Mouse (Mus musculus) urinary bladder, postnatal 10 days (tissue): ENCODE measurements at regions not wholly inside any gene's neighbourhood (a gene's known extent, or its start where the extent isn't known, plus 50 kb on each side); places are given as distances from the start of the nearest gene placed in this dataset.

Source experiments
- DNase-seq: peaks from one replicate; pipeline ENCODE4 v3.0.0; 2022; ENCODE audit warnings: low spot score

DNA sequence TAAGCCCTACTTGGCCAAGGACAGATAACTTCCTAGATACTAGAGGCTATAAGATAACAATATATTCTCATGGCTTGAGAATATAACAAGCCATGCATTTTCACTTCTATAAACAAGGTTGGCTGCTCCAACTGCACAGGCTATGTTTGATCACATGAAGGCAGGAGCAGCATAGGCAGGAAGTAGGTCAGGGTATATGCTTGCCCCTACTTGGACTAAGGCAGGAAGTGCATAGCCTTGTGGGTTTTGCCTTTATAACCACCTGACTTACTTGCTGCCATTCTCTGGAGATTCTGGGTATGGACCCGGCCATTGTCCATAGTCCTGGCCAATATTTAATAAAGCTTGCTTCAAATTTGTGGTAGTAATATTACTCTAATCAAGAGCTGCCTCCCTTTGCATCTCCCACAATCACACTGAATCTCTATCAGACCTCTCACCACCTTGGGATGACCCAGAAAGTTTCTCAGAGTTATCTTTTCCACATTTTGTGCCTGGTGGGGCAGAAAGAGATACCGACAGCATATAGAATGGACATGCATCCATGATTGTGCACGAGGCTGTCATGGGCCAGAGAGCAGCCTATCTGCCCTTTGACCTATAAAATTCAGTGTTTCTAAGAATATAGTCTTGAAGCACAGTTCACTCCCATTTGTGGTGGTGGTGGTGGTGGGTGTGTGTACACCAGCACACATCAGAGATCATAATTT, 193.7 kb upstream of the Klf3 start:
- no peak for DNase-seq

- no peak for DNase-seq
Measured at GRCm38 (mm10) chr5:64610146-64610545, 193.0 kb upstream of the Klf3 start.

DNA sequence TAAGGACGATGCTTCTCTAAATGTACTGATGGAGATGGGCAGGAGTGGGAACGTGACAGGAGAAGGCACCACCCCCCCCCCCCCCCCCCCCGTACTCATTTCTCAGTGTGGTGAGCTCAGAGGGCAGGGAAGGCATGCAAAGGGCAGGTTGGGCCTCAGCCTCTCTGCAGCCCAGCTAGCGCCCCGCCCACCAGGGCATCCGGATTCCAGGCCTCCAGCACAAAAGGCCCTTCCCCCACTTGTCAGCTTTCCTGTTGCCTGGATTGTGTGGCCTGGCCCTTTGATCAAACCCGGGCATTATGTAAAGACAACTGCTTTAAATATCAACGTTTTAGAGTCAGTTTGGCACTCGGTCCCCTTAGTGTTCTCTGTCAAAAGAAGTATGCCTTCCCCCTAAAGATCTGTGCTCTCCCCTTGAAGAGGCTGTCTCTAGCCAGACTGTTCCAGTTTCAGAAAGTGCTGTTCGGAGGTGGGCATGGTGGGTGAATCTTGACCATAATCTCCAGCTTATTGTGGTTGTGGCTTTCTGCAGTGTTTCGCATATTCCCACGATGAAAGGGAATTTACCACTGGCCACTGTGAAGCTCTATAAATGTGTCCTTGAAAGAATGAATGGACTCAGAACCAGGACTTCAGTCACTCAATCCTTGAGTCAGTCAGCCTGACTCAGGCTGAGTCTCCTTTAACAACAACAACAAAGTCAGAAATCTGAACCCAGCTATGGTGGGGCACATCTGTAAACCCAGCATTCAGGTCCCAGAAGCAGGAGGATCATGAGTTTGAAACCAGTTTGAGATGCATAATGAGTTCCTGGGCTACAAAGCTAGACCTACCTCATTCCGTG, 192.4 kb upstream of the Klf3 start:
- DNase-seq, result no peak

- DNase-seq, result no peak
Measured at GRCm38 (mm10) chr5:64612017-64612416, 191.2 kb upstream of the Klf3 start.

GRCm38 (mm10) chr5:64613696-64614095, 189.5 kb upstream of the Klf3 start:
- no peak for DNase-seq

DNA sequence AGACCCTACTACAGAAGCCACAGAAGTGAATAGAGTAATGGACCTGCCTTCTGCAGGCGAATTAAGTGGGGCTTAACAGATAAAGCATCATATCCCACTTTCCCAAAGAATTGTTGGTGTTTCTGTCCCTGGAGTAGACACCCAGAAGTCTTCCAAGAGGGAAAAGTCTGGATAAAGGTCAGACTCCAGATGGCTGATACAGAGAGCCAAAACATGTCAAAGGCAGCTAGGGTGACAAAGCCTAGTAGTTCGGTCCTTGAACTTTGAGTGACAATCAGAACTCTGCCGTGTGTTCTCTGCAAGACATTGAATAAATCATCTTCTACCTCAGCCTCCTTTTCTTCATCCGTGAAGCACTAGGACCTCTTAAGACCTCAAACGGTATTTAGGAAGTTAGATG, 185.1 kb upstream of the Klf3 start:
- no peak for DNase-seq

DNA sequence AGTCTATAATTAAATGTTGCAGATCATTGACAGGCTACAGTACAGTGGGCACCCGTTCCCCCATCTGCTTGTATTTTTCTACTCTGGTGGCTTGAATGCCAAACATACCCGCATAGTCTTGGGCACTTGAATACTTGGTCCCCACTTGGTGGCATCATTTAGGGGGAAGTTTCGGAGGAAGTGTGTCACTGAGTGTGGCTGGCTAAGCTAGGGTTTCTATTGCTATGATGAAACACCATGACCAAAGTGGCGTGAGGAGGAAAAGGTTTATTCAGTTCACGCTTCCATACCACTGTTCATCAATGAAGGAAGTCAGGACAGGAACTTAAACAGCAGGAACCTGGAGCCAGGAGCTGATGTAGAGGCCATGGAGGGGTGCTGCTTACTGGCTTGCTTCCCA, 183.4 kb upstream of the Klf3 start:
- no peak for DNase-seq

DNA sequence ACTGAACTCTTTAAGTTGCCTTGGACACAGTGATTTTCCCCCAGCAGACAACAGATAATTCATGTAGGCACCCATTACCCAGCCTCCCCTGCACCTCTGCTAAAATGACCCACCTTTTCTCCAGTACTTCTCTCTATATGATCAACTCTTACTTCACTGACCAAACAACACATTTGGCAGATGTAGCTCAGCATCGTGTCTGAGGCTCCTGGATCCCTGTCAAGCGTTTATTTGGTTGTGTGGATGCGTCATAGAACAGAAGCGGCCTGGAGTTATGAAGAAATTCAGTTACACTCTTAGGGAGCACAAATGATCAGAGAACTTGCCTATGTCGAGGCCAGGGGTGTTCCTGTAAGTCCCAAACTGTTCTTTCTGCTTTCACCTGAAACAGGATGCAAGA, 182.5 kb upstream of the Klf3 start:
- DNase-seq, result no peak

GRCm38 (mm10) chr5:64621386-64621785, 181.8 kb upstream of the Klf3 start:
- no peak for DNase-seq

DNA sequence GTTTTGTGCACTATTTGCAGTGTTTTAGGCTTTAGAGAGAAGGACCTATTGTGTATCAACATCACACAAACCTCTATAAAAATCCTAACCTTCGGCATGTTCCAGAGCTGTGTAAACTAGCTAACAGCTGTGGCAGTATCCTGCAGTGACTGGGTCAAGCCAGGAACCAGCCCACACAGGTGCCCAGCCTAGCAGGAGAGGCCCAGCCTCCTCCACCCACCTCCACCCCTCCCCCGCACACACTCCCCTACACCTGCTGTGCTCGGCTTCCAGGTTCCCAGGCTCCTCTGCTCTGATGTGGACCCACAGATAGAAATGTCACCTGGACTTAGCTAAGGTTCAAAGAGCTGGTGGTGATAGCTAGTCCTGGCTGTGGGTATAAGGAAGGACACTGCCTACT, 179.5 kb upstream of the Klf3 start:
- no peak for DNase-seq

GRCm38 (mm10) chr5:64624205-64624604, 179.0 kb upstream of the Klf3 start:
- no peak for DNase-seq

DNA sequence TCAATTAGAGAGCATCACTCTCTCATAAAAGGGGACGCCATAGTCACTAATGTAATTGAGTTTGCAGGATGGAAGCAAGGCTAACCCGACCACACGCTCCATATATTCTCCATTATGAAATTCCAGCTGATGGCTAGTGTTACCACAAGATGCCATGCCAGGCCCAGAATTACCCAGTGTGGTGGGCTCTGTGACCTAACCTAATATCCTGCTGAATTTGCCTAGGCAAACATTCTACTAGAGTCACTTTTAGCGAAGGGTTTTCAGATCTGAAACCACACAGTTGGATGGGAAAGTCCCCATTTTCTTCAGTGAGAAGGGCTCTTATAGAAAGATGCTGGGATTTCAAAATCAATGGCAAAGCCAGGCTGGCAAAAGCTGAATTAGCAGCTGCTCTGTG, 177.8 kb upstream of the Klf3 start:
- DNase-seq, result no peak

GRCm38 (mm10) chr5:64625841-64626298, 177.3 kb upstream of the Klf3 start:
- no peak for DNase-seq

DNA sequence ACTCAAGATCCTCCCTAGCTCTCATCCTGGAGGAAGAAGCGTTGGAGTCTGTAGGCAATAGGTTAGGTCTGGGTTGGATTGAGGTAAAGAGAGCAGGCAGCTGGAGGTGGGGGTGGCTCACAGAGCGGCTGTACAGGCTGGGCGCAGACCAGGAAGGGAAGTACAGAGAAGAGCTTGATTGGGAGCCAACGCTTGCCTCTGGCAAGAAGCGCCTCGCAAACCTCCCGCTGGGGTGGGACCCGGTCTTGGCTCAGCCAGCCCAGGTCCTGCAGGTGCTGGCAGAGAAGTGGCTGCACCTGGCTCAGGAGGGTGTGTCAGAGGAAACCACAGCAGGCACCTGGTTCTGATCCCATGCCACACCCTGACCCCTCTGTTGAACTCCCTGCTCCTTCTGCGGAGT, 176.8 kb upstream of the Klf3 start:
- DNase-seq, result peak; percentile 18

DNA sequence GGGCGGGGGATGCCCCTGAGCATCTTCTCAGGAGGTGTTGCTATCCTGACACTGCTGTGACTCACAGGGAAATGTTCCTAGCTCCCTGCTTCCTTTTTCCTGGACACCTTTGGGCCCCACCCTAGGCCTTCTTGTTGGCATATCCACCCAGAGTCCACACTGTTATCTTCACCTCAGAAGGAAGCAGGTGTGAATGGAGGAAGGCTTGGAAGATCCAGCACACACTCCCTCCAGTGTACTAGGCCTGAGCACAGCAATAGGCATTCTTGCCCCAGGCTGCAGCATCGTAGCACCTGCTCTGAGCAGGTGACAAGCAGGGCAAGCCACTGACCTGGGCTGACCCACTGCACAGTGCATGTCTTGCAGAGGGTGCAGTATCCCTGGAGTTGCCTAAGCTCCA, 172.6 kb upstream of the Klf3 start:
- DNase-seq, result no peak

DNA sequence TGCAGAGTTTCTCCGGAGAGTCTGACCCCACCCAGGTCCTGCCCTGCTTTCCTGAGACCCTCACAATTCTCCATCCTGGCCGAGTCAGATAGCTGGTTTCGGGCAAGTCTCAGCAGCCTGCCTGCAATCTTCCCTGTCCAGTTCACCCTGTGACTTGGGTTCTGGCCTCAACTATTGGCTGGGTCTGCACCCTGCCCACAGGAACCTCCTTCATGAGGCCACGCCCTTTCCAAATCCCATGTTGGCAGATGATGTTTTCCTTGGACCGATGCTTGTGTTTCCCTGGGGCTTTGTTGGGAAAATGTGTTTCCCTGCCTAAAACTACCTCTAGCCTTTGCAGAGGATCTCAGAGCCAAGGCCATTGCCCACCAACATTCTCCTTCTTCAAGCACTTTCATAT, 171.0 kb upstream of the Klf3 start:
- no peak for DNase-seq

DNA sequence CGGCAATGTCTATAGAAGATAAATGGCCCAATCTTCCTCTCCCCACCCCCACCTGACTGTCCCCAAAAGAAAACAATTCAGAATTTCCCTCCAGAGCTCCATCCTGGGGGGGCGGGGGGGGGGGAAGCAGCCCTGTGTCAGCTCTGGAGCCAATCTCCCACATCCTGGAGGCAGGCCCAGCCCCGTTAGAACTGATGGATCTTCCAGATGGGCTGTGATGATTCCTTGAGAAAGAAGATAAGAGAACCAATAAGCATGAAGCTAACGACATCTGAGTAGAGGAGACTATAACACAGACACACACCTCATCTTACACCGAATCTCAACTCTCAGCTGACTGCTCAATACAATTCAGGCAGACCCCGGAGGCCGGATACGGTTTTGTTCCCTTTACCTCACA, 169.2 kb upstream of the Klf3 start:
- no peak for DNase-seq

DNA sequence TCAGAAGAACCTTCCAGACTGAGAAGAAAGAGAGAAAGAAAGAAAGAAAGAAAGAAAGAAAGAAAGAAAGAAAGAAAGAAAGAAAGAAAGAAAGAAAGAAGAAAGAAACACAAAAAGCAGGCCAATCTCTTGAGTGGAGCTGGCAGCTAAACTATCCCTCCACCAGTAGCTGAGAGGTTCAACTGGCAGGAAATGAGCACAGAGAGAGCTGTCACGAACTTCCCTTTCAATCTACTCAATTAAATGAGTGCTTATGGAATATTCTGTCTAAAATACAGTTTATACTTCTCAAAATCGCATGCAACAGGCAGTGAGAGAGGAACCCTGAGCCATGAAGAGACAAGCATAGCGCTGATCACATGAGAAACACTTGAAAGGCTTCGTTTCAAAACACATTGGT, 168.5 kb upstream of the Klf3 start:
- no peak for DNase-seq

DNA sequence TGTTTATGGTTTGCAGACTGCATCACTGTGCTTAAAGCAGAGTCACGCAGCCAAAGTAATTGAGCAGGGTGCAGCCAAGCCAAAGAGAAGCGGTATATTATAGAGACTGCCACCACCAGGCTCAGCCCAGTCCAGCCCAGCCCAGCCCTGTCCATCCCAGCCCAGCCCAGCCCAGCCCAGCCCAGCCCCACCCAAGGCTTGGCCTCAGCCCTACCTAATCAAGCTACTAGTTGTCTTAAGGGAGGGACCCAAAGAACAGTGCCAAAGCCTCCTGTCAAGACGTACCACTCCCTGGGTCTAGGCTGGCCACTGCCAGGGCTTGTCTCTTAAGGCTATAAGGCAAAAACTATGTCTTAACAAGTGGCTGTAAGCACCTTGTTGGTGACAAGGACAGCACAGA, 166.9 kb upstream of the Klf3 start:
- DNase-seq, result no peak

DNA sequence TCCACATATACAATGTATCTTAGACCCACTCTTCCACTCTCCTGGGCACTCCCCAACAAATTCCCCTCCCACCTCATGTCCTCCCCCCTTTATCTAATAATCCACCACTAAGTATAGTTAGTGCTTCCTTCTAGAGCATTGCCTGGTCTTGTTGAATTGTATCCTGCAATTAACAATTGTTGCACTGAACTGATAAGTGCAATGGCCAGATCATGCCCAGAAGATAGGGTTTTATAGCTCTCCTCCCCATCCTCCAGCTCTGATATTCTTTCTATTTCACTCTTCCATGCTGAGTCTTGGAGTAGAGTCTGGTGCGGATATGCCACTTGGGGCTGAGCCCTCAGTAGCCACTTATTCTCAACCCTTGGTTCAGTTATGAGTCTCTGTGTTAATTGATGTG, 159.6 kb upstream of the Klf3 start:
- no peak for DNase-seq

DNA sequence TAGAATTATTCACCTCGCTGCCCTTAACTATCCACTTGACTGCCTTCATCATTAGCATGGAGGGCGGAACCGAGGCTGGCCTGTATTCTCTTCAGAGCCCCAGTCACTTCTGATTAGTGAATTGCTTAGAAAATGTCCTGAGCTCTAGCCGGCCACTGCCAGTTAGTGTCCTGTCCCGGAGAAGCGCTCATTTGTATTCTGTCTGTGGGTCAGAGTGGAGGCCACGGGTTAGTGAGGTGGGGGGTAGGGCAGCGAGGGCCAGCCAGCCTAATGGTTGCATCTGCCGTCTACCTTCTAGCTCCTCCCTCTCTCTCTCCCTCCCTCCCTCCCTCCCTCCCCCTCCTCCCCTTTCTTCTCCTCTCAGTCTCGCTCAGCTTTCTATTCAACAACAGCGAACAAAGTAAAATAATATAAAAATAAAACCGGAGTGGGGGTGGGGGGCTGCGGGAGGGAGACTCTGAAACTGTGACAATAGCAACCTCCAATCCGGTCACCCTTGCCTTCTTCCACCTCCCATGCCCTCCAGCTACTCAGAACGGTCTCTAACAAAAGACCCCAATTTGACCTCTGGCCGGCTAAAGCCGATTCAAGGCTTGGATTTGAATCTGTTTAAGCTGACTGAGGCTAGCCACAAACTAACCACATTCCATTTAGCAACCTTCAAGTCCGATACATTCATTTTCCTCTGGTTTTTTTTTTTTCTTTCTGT, 155.6 kb upstream of the Klf3 start:
- no peak for DNase-seq

GRCm38 (mm10) chr5:64648492-64648891, 154.7 kb upstream of the Klf3 start:
- no peak for DNase-seq

DNA sequence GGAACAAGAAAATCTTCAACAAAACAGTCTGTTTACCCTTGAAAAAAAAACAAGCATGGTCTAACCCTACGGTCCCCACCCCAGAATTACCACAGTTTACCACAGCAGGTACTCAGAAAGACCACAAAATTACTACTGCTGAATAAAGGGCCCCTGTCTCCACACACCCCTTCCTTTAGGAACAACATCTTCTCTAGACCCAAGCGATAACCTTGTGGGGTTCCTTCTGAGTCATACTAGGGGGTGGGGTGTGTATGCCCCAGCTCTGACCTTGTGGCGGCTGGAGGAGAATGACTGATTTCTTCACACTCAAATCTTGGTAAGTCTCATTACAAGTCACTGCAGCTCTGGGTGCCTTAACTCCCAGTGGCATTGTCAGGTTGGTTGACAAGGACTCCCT, 151.8 kb upstream of the Klf3 start:
- DNase-seq, result no peak
